Mouse (Mus musculus): ENCODE data around the gene Gm340. TPM values are rescaled to one million over a fixed set of nuclear protein-coding genes. Genes with fewer than 3 reads are reported as not detected.

Gm340 gene
- polyA plus RNA-seq, 1 experiment from 2014 or later: 2.1 TPM

Small RNA genes lying within 50 kb of the gene (microRNA-seq; reads per million reads assigned to microRNA genes)
- gene Mir8091 (ENCODE audit: borderline number of aligned reads): not detected

Other genes starting within 250 kb of the Gm340 start
- gene Pik3ap1, start 197.3 kb upstream of the Gm340 start, polyA plus RNA-seq (2015; fragmentation: Nextera tagmentation; extraction: Ambion mirVana): 3.4 and 3.5 TPM in 2 replicates
- gene Lcor, start 99.7 kb upstream of the Gm340 start, polyA plus RNA-seq (2015; fragmentation: Nextera tagmentation; extraction: Ambion mirVana): 9.6 and 10.0 TPM in 2 replicates
- 0.64 and 1.1 TPM in 2 replicates for gene Slit1, start 161.3 kb downstream of the Gm340 start, polyA plus RNA-seq (2015; fragmentation: Nextera tagmentation; extraction: Ambion mirVana)
- gene Arhgap19, start 219.7 kb downstream of the Gm340 start, polyA plus RNA-seq (2015; fragmentation: Nextera tagmentation; extraction: Ambion mirVana): 17.3 and 17.5 TPM in 2 replicates
- gene Frat1, start 247.6 kb downstream of the Gm340 start, polyA plus RNA-seq (2015; fragmentation: Nextera tagmentation; extraction: Ambion mirVana): 6.6 and 7.0 TPM in 2 replicates